Mouse (Mus musculus): Measurements from ENCODE around the gene Tbc1d22a.

- no peak for TF ChIP-seq CTCF (IDR thresholded peaks at IDR 0.05; ENCODE audit: control insufficient read depth, insufficient read depth, low read length)
- no peak for TF ChIP-seq POLR2A (IDR thresholded peaks at IDR 0.05; ENCODE audit: borderline replicate concordance, control insufficient read depth, low read depth, low read length)
Observed at GRCm38 (mm10) chr15:86256728-86257179, 42.5 kb downstream of the Tbc1d22a start.

Data from bone marrow, adult 2 months (tissue).